Mouse (Mus musculus): ENCODE measurements at regions not wholly inside any gene's neighbourhood (a gene's known extent, or its start where the extent isn't known, plus 50 kb on each side); places are given as distances from the start of the nearest gene placed in this dataset.
"Not testable (repeated sequence)": the region's sequence is repeated elsewhere in the genome, so short reads cannot be mapped to it uniquely, and the experiment has no call there.

DNA sequence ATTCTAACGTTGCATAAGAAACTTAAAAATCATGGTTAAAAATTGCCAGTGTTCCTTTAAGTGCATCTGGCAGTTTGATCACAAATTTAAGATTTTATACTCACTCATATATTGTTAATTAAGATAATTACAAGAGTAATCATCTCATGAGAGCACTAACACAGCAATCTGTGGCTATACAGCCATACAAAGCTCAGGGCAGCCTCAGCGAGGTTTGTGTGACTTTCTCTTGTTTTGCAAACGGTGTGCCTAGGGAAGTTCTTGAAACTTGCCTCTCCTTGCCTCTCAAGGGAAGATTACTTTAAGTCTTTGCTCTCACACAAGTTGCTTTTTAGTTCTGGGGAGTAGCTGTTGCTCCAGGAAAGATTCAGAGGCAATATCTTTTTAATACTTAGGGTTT, 58.1 kb upstream of the Slc1a4 start:
- no peak overlapping the region for H3K9ac ChIP-seq (ENCODE audit: low read depth, low read length)
- no peak overlapping the region for H3K4me3 ChIP-seq (ENCODE audit: low read depth, low read length)
- no peaks in the 10 kb centered on the region for H3K4me1 ChIP-seq (ENCODE audit: control insufficient read depth, insufficient read depth, low read length)
- no peaks in the 10 kb centered on the region for H3K36me3 ChIP-seq (ENCODE audit: control insufficient read depth, insufficient read depth, low read length)
- H3K27me3 ChIP-seq (ENCODE audit: control insufficient read depth, insufficient read depth, low read length) = no peaks in the 10 kb centered on the region
- H3K9me3 ChIP-seq (replicated peaks; ENCODE audit: control insufficient read depth, low read length) = no peaks in the 10 kb centered on the region; the same call in 1 of the 2 replicates
- WGBS (ENCODE audit: insufficient replicate concordance) = 60% methylated on average over 3 of the region's 3 CpGs
- no peak overlapping the region for H3K4me2 ChIP-seq
- ATAC-seq (replicated peaks; ENCODE audit: insufficient number of reproducible peaks, low FRiP score, low TSS enrichment) = no peak
- H3K27ac ChIP-seq (ENCODE audit: low read depth, low read length) = no peak overlapping the region

- not testable (repeated sequence) for H3K4me1 ChIP-seq (ENCODE audit: control insufficient read depth, insufficient read depth, low read length); H3K36me3 ChIP-seq (ENCODE audit: control insufficient read depth, insufficient read depth, low read length); H3K9me3 ChIP-seq (replicated peaks; ENCODE audit: control insufficient read depth, low read length); H3K4me3 ChIP-seq (ENCODE audit: low read depth, low read length); H3K9ac ChIP-seq (ENCODE audit: low read depth, low read length); H3K4me2 ChIP-seq; H3K27ac ChIP-seq (ENCODE audit: low read depth, low read length); ATAC-seq (replicated peaks; ENCODE audit: insufficient number of reproducible peaks, low FRiP score, low TSS enrichment); H3K27me3 ChIP-seq (ENCODE audit: control insufficient read depth, insufficient read depth, low read length)
- WGBS (ENCODE audit: insufficient replicate concordance) = 78% methylated on average over 3 of the region's 3 CpGs
These were observed 60.8 kb upstream of the Slc1a4 start for GRCm38 (mm10) chr11:20393302-20393701.

DNA sequence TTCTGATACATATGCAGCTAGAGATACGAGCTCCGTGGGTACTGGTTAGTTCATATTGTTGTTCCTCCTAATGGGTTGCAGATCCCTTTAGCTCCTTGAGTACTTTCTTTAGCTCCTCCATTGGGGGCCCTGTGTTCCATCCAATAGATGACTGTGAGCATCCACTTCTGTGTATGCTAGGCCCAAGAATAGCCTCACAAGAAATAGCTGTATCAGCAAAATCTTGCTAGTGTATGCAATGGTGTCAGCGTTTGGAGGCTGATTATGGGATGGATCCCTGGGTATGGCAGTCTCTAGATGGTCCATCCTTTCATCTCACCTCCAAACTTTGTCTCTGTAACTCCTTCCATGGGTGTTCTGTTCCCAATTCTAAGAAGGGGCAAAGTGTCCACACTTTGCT, 61.3 kb upstream of the Slc1a4 start:
- not testable (repeated sequence) for H3K36me3 ChIP-seq (ENCODE audit: control insufficient read depth, insufficient read depth, low read length); H3K27me3 ChIP-seq (ENCODE audit: control insufficient read depth, insufficient read depth, low read length); H3K4me2 ChIP-seq; H3K4me1 ChIP-seq (ENCODE audit: control insufficient read depth, insufficient read depth, low read length); H3K9me3 ChIP-seq (replicated peaks; ENCODE audit: control insufficient read depth, low read length); H3K27ac ChIP-seq (ENCODE audit: low read depth, low read length); H3K4me3 ChIP-seq (ENCODE audit: low read depth, low read length); H3K9ac ChIP-seq (ENCODE audit: low read depth, low read length); ATAC-seq (replicated peaks; ENCODE audit: insufficient number of reproducible peaks, low FRiP score, low TSS enrichment)
- WGBS (ENCODE audit: insufficient replicate concordance) = 84% methylated on average over 3 of the region's 3 CpGs

DNA sequence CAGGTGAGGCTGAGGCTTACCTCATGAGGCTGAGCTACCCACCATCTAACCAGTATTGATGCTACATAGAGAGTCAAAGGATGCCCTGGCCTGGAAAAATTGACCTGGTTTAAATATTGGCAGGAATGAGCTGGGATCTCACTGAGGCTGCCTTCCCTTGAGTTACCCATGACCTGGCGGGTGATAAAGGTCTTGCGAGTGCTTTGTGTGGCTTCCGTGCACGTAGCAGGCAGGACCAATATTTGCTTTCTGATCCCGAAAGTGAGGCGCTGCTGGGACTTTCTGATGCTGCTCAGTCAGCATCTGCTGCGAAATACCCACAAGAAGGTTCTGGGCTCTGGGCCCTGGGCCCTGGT, 63.3 kb upstream of the Slc1a4 start:
- ATAC-seq (replicated peaks; ENCODE audit: insufficient number of reproducible peaks, low FRiP score, low TSS enrichment) = no peak
- no peak overlapping the region for H3K4me2 ChIP-seq
- H3K4me1 ChIP-seq (ENCODE audit: control insufficient read depth, insufficient read depth, low read length) = 0 out of 2 replicates have a peak, but pooled peaks cover 5% of the 10 kb centered on the region
- H3K27ac ChIP-seq (ENCODE audit: low read depth, low read length) = no peak overlapping the region
- WGBS (ENCODE audit: insufficient replicate concordance) = 84% methylated on average over 7 of the region's 7 CpGs
- H3K36me3 ChIP-seq (ENCODE audit: control insufficient read depth, insufficient read depth, low read length) = no peaks in the 10 kb centered on the region
- no peaks in the 10 kb centered on the region for H3K27me3 ChIP-seq (ENCODE audit: control insufficient read depth, insufficient read depth, low read length)
- no peak overlapping the region for H3K9ac ChIP-seq (ENCODE audit: low read depth, low read length)
- H3K9me3 ChIP-seq (replicated peaks; ENCODE audit: control insufficient read depth, low read length) = no peaks in the 10 kb centered on the region; the same call in 1 of the 2 replicates
- H3K4me3 ChIP-seq (ENCODE audit: low read depth, low read length) = no peak overlapping the region

DNA sequence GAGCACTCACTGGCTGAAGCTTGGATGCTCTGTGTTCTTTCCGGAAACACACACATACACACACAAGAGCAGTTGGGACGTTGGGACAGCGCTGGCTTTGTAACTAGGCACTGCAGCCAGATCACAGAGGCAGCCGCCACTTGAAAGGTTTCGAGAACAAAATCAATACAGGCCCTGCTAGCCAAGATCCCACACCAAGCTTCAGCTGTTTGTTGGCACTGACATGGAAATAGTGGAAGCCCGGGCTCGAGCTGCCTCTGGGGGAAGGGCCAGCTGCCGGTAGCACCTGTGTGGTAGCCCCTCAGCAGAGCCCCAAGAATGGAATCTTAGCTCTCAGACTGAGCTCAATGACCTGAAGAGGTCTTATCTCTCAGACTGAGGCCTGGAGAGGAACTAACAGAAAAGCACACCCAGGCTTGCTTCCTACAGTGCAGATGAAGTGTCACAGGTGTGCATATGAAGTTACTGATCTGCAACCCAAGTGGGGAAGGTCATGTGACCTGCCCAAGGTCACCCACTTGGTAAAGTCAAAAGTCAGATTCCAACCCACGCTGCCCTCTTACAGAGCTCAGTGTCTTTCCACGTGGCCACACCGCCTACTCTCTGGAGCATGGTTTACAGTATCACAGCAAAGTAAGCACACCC, 63.8 kb upstream of the Slc1a4 start:
- Histone ChIP-seq H3K36me3 (ENCODE audit: control insufficient read depth, insufficient read depth, low read length) (no peaks in the 10 kb centered on the region), H3K27ac (ENCODE audit: low read depth, low read length) (no peak overlapping the region), H3K9ac (ENCODE audit: low read depth, low read length) (no peak overlapping the region), H3K27me3 (ENCODE audit: control insufficient read depth, insufficient read depth, low read length) (no peaks in the 10 kb centered on the region), H3K4me1 (ENCODE audit: control insufficient read depth, insufficient read depth, low read length) (0 out of 2 replicates have a peak, but pooled peaks cover 5% of the 10 kb centered on the region), H3K9me3 (replicated peaks; ENCODE audit: control insufficient read depth, low read length) (no peaks in the 10 kb centered on the region; the same call in 1 of the 2 replicates), H3K4me2 (no peak overlapping the region), H3K4me3 (ENCODE audit: low read depth, low read length) (no peak overlapping the region)
- WGBS (ENCODE audit: insufficient replicate concordance) = 62% methylated on average over 11 of the region's 11 CpGs
- no peak for ATAC-seq (replicated peaks; ENCODE audit: insufficient number of reproducible peaks, low FRiP score, low TSS enrichment)

DNA sequence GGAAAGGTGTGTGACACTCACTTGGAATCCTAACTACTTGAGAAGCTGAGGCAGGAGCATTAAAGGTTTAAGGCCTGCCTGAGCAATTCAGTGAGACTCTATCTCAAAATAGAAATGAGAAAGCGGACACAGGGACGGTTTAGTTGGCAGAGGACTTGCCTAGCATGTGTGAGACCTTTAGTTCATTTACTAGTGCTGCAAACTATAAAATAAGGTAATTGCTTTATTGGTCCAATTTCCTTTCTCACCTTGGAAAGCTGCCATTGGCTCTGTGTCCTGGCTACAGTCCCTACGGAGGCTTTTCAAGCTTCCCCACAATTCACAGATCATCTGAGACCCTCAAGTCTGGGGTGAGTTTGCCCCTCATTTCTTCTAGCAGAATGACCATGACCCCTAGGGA, 64.4 kb upstream of the Slc1a4 start:
- H3K36me3 ChIP-seq (ENCODE audit: control insufficient read depth, insufficient read depth, low read length) = no peaks in the 10 kb centered on the region
- H3K27ac ChIP-seq (ENCODE audit: low read depth, low read length) = no peak overlapping the region
- no peaks in the 10 kb centered on the region for H3K9me3 ChIP-seq (replicated peaks; ENCODE audit: control insufficient read depth, low read length)
- no peak overlapping the region for H3K9ac ChIP-seq (ENCODE audit: low read depth, low read length)
- H3K4me2 ChIP-seq = no peak overlapping the region
- 82% methylated on average over 3 of the region's 3 CpGs for WGBS (ENCODE audit: insufficient replicate concordance)
- ATAC-seq (replicated peaks; ENCODE audit: insufficient number of reproducible peaks, low FRiP score, low TSS enrichment) = no peak
- 0 out of 2 replicates have a peak, but pooled peaks cover 5% of the 10 kb centered on the region for H3K4me1 ChIP-seq (ENCODE audit: control insufficient read depth, insufficient read depth, low read length)
- no peak overlapping the region for H3K4me3 ChIP-seq (ENCODE audit: low read depth, low read length)
- H3K27me3 ChIP-seq (ENCODE audit: control insufficient read depth, insufficient read depth, low read length) = no peaks in the 10 kb centered on the region

DNA sequence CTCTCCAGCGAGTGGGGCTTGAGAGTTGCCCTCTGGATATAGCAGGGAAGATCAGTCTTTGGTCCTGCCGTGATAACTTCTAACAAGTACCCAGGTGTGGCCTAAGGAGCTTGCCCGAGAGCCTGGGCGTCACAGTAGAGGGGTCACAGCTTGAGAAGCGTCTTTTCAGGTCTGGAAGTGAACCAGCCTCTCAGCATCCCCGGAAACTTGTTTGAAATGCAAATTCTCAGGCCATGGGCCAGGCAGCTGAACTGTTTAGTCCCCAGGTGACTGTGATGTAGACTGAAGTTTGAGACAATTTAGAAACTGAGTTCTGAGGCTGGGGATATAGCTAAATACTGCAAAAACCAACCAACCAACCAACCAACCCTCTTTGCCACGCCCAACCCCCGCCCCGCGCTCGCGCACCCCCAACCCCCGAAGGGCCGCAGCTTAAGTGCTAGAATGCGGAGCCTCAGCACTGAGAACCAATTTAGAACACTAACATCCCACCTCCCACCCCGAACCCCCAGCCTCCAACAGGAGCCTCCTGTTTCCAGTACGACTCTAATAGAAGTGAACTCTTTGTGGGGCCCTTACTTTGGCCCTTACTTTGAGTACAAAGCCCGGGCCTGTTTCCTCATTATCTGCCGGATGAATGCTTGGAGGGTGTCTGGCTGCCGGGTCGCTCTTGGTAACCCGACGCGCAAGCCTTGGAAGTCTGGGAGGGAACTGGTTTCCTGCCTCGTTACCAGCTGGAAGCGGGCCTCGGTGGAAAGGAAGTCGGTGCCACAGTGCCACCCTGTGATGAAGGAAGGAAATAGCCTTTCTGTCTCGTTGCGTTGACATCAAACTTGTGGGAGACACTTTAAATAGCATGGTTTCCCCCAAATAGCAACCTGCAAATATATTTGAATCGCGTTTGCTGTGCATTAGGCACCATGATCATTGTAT, 68.1 kb upstream of the Slc1a4 start:
- WGBS (ENCODE audit: insufficient replicate concordance) = 8% methylated on average over 32 of the region's 32 CpGs
- H3K36me3 ChIP-seq (ENCODE audit: control insufficient read depth, insufficient read depth, low read length) = no peaks in the 10 kb centered on the region
- no peak overlapping the region for H3K27ac ChIP-seq (ENCODE audit: low read depth, low read length)
- H3K9ac ChIP-seq (ENCODE audit: low read depth, low read length) = peak overlapping the region; percentile 54
- H3K4me3 ChIP-seq (ENCODE audit: low read depth, low read length) = peak overlapping the region; percentile 36
- no peaks in the 10 kb centered on the region for H3K9me3 ChIP-seq (replicated peaks; ENCODE audit: control insufficient read depth, low read length)
- ATAC-seq (replicated peaks; ENCODE audit: insufficient number of reproducible peaks, low FRiP score, low TSS enrichment) = peak; percentile 78; the same call in 1 of the 2 replicates
- H3K4me1 ChIP-seq (ENCODE audit: control insufficient read depth, insufficient read depth, low read length) = 0 out of 2 replicates have a peak, but pooled peaks cover 5% of the 10 kb centered on the region
- peak overlapping the region; percentile 65 for H3K4me2 ChIP-seq
- H3K27me3 ChIP-seq (ENCODE audit: control insufficient read depth, insufficient read depth, low read length) = no peaks in the 10 kb centered on the region

- ATAC-seq (replicated peaks; ENCODE audit: insufficient number of reproducible peaks, low FRiP score, low TSS enrichment) = no peak
- H3K4me2 ChIP-seq = no peak overlapping the region
- H3K4me3 ChIP-seq (ENCODE audit: low read depth, low read length) = no peak overlapping the region
- H3K9ac ChIP-seq (ENCODE audit: low read depth, low read length) = no peak overlapping the region
- H3K27ac ChIP-seq (ENCODE audit: low read depth, low read length) = no peak overlapping the region
- no peaks in the 10 kb centered on the region for H3K36me3 ChIP-seq (ENCODE audit: control insufficient read depth, insufficient read depth, low read length)
- no peaks in the 10 kb centered on the region for H3K4me1 ChIP-seq (ENCODE audit: control insufficient read depth, insufficient read depth, low read length)
- H3K9me3 ChIP-seq (replicated peaks; ENCODE audit: control insufficient read depth, low read length) = no peaks in the 10 kb centered on the region
- WGBS (ENCODE audit: insufficient replicate concordance) = 70% methylated on average over 3 of the region's 3 CpGs
- no peaks in the 10 kb centered on the region for H3K27me3 ChIP-seq (ENCODE audit: control insufficient read depth, insufficient read depth, low read length)
These were observed 70.9 kb upstream of the Slc1a4 start for GRCm38 (mm10) chr11:20403456-20403855.
